Mouse (Mus musculus) ES-E14 (cell line): Measurements from ENCODE around the gene C2cd3.

Experiments
- CHD2 ChIP-seq: IDR thresholded peaks from 2 replicates; pipeline ENCODE4 v1.6.1; 2014; ENCODE audit warnings: mild to moderate bottlenecking, low read depth, low read length, inconsistent platforms
- HCFC1 ChIP-seq: IDR thresholded peaks from 2 replicates; pipeline ENCODE4 v1.6.1; 2012; ENCODE audit warnings: low read length, inconsistent platforms, borderline replicate concordance; ENCODE audit not compliant: insufficient read depth
- MAFK ChIP-seq: IDR thresholded peaks from 2 replicates; pipeline ENCODE4 v1.6.1; 2014; ENCODE audit warnings: mild to moderate bottlenecking, low read depth, low read length, inconsistent platforms; ENCODE audit not compliant: insufficient read depth
- ZC3H11A ChIP-seq: IDR thresholded peaks from 2 replicates; pipeline ENCODE4 v1.6.1; 2012; ENCODE audit warnings: low read depth, mild to moderate bottlenecking, inconsistent platforms, low read length, borderline replicate concordance
- ZNF384 ChIP-seq: IDR thresholded peaks from 2 replicates; pipeline ENCODE4 v1.6.1; 2012; ENCODE audit warnings: low read depth, low read length, inconsistent platforms

DNA sequence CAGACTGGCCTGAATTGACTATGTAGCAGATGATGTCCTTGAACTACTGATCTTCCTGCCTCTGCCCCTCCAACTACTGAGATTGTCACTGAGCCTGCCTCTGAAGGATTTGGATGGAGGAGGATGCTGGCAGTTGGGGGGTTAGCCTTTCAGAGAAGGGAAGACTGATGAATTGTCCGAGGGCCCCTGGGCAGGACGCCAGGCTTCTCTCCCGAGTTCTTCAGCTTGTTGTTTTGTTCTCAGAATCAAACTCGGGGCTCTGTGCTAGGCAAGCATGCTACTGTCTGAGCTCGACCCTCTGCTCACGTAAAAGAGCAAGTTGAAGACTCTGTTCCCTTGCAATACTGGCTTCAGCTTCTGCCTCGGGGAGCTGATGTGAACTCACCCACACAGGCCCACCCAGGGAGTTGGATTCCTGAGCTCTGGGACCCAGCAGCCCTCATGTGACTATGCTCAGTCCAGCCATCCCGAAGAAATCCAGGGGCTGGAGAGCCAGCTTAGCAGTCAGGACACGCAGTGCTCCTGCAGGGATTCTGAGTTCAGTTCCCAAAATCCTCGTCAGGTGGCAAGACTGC, 116.5 kb downstream of the C2cd3 start:
- TF ChIP-seq MAFK (no peak), HCFC1 (no peak), ZC3H11A (no peak), ZNF384 (no peak), CHD2 (no peak)
